Mouse (Mus musculus): Measurements from ENCODE around the gene Prdx1.
"Not testable (repeated sequence)": the region's sequence is repeated elsewhere in the genome, so short reads cannot be mapped to it uniquely, and the experiment has no call there.

Gene Prdx1

GRCm38 (mm10) chr4:116685402-116686061 is at the start of gene Prdx1:
Prdx1 (plus strand) TSS chr4:116685544.
- DNase-seq (ENCODE audit: low spot score): peak; percentile 97

DNA sequence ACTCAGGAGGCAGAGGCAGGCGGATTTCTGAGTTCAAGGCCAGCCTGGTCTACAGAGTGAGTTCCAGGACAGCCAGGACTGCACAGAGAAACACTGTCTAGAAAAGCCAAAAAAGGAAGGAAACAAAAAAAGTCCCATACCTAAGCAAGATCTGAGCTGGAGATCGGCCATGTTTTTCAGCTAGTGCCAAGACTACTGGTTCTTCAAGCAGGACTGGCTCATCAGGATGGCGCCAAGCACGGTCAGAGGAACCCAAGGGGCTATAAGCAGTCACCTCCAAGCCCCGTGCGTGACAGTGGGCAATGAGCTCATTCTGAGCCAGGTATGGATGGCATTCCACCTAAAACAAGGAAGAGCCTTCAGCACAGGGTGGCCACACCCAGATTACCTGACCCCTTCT is 46.5 kb upstream of the Prdx1 start:
- DNase-seq (ENCODE audit: low spot score): no peak

DNA sequence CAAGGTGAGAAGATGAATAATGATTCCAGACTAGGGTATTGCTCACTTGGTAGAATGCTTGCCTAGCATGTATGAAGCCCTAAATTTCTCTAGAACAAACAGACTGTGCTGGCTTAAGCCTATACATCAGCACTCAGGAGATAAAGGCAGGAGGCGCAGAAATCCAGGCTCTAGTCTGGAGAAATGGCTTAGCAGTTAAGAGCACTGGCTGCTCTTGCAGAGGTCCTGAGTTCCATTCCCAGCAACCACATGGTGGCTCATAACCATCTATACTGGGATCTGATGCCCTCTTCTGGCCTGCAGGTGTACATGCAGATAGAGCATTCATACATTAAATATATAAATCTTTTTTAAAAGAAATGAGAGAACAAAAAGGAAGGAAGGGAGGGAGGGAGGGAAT is 43.3 kb upstream of the Prdx1 start:
- no peak for DNase-seq (ENCODE audit: low spot score)

GRCm38 (mm10) chr4:116644326-116644725 is 41.0 kb upstream of the Prdx1 start:
- no peak for DNase-seq (ENCODE audit: low spot score)

DNA sequence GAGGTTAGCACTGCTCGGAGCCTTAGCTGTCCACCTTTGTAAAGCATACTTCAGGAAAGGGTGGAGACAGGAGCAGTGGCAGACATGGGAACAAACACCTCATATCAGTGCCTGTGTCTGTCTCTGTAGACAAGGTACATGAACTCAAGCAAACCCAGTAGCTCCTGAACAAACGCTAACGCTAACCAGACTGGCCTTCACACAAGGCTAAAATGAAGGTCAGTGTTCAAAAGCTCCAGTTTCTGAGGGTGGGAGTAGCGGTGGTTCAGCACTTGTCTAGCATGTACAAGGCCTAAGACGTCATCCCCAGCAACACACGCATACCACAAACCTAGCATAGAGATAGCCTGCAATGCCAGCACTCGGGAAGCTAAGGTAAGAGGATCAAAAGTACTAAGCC is 39.7 kb upstream of the Prdx1 start:
- no peak for DNase-seq (ENCODE audit: low spot score)

GRCm38 (mm10) chr4:116649411-116649810 is 35.9 kb upstream of the Prdx1 start:
- no peak for DNase-seq (ENCODE audit: low spot score)

GRCm38 (mm10) chr4:116650365-116650764 is 35.0 kb upstream of the Prdx1 start:
- DNase-seq (ENCODE audit: low spot score): no peak

GRCm38 (mm10) chr4:116650924-116651796 is 34.2 kb upstream of the Prdx1 start, which contains the start of gene Akr1a1:
Akr1a1 (minus strand) TSS chr4:116651680.
- DNase-seq (ENCODE audit: low spot score): peak; percentile 92

DNA sequence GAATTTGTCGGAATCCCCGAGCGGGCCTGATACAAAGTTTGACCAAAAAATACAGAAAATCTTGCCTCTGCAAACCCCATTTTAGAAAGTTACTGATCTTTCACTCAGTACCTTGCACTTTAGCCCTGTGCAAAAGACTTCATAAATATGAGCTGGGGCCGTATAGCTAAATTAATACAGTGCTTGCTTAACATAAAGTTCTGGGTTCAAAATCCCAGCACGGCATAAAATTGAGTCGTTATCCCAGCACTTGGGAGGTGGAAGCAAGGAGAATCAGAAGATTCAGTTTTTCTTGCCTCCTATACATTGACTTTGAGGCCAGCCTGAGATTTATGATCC is 33.6 kb upstream of the Prdx1 start:
- DNase-seq (ENCODE audit: low spot score): no peak

- DNase-seq (ENCODE audit: low spot score): peak; percentile 80
Observed at GRCm38 (mm10) chr4:116653228-116653627, 32.1 kb upstream of the Prdx1 start.

DNA sequence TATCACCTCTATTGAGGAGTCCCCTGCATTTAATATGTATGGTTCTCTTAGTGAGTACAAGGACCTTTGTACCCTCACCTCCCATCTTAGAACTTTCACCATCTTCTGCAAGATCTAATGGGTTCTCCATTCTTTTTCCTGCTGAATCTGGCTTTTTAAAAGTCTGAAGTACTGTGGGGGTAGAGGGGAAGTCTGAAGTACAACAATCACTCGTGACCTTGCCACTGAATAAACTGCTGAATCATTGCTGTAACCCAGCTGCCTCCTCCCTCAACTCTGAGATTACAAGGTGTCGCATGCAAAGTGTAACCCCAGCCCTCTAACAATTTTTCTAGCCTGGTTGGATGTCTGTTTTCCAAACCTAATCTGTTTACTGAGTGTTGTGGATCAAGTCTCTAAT is 30.2 kb upstream of the Prdx1 start:
- no peak for DNase-seq (ENCODE audit: low spot score)

- no peak for DNase-seq (ENCODE audit: low spot score)
Observed at GRCm38 (mm10) chr4:116655658-116656057, 29.7 kb upstream of the Prdx1 start.

DNA sequence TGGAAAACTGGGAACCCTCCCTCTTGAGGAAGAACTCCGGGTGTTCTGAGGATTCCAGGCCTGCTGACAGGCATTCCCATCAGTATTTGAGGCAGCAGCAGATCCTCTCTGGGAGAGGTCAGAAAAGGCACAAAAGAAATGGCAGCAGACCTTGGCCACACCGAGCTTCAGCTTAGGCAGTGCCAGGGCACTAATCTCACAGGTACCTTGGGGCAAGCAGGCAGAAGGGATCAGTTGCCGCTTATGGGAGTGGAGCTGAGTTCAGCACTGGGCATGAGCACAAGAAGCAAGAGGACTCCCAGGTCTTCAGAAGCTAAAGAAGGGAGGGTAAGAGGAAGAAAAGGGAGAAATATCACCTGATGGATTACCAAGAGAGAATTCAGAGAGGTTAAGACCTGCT is 27.4 kb upstream of the Prdx1 start:
- DNase-seq (ENCODE audit: low spot score): no peak

- DNase-seq (ENCODE audit: low spot score): no peak
Observed at GRCm38 (mm10) chr4:116659474-116659873, 25.9 kb upstream of the Prdx1 start.

DNA sequence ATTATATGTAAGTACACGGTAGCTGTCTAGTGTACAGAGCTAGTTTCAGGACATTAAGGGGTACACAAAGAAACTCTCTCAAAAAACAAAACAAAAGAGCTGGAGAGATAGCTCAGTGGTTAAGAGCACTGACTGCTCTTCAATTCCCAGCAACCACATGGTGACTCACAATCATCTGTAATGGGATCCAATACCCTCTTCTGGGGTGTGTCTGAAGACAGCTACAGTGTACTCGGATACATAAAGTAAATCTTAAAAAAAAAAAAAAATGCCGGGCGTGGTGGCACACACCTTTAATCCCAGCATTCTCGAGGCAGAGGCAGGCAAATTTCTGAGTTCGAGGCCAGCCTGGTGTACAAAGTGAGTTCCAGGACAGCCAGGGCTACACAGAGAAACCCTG is 25.4 kb upstream of the Prdx1 start:
- DNase-seq (ENCODE audit: low spot score): not testable (repeated sequence)

- DNase-seq (ENCODE audit: low spot score): no peak
Observed at GRCm38 (mm10) chr4:116660829-116661228, 24.5 kb upstream of the Prdx1 start.

DNA sequence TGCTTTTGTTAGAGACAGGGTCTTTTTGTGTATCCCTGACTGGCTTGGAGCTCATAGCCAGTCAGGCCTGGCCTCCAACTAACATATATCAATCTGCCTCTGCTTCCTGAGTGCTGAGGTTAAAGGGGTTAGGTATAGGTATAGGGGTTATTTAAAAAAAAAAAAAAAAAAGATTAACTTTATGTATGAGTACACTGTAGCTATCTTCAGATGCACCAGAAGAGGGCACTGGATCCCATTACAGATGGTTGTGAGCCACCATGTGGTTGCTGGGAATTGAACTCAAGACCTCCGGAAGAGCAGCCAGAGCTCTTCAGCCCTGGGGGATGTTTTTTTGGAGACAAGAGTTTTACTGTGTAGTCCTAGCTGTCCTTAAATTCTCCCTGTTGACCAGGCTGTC is 23.3 kb upstream of the Prdx1 start:
- no peak for DNase-seq (ENCODE audit: low spot score)

- no peak for DNase-seq (ENCODE audit: low spot score)
Observed at GRCm38 (mm10) chr4:116666625-116667024, 18.7 kb upstream of the Prdx1 start.

GRCm38 (mm10) chr4:116668145-116668544 is 17.2 kb upstream of the Prdx1 start:
- no peak for DNase-seq (ENCODE audit: low spot score)

GRCm38 (mm10) chr4:116669291-116669690 is 16.1 kb upstream of the Prdx1 start:
- DNase-seq (ENCODE audit: low spot score): no peak

- DNase-seq (ENCODE audit: low spot score): peak; percentile 68
Observed at GRCm38 (mm10) chr4:116672785-116673184, 12.6 kb upstream of the Prdx1 start.

- DNase-seq (ENCODE audit: low spot score): not testable (repeated sequence)
Observed at GRCm38 (mm10) chr4:116674761-116675160, 10.6 kb upstream of the Prdx1 start.

DNA sequence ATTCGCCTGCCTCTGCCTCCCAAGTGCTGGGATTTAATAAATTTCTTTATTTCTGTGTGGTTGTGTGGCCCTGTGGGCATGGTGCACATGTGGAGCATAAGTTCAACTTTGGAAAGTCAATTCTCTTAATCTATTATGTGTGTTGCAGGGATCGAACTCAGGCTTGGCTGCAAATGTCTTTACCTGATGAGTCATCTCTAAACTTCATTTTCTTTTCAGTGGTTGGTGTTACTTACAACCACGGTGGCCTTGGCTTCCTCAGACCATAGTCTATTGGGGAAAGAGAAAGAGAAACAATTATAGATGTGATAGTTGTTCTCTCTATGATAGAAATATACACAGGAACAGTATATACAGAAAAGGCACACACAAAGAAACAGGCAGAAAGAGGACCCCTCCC is 9.3 kb upstream of the Prdx1 start:
- DNase-seq (ENCODE audit: low spot score): no peak

GRCm38 (mm10) chr4:116677808-116678207 is 7.5 kb upstream of the Prdx1 start:
- no peak for DNase-seq (ENCODE audit: low spot score)

Data from ovary, postnatal 36 days (tissue).